Mouse (Mus musculus): ENCODE results near the gene Pmch.

Pmch gene

GRCm38 (mm10) chr10:88090772-88091171 is at the start of gene Pmch:
Gene Pmch (plus strand): TSS chr10:88091072.
- DNase-seq: no peak

DNA sequence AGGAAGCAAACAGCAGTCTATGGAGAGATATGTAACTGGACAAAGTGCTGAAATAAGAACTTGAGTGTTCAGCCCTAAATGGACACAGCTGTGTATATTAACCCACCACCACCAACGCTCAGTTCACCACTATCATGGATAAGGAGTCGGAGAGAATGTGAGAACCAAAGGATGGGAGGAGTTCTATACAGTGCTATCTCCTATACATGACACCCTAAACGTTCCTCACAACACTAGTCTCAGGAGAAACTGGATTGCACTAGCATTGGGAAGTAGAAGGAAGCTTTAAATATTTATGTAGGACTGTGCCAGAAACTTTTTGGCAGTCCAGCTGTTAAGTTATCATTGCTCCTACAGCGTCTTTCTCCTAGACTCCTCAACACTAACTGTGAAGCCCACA is 46.6 kb upstream of the Pmch start:
- no peak for DNase-seq

DNA sequence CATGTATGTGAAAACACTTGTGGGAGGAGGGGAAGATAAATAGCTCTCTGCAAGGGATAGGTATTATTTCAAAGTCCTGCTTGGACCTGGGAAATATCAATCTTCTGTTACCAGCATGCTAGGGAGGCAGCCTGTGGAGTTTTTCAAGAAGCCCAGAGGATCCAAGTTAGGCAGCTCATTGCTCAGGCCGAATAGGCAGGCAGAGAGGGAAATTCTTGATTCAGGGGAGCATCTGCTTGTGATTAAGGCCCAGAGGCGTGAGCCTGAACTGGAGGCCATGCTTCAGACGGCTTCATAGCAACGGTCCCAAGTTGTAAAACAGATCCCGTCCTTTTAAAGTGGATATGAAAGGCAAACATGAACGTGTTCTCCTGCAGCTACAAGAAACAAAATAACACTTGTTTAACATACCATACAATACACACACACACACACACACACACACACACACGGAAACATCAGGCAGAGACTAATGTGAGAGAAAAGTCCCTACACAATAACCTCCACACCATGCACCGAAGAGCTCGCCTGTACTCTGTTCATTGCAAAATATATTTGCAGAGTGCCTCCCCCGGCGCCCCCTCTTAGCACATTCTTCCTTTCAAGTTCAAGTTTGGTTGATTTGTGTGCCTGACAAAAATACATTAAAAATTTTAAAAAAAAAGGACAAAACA is 44.6 kb upstream of the Pmch start:
- DNase-seq: no peak

DNA sequence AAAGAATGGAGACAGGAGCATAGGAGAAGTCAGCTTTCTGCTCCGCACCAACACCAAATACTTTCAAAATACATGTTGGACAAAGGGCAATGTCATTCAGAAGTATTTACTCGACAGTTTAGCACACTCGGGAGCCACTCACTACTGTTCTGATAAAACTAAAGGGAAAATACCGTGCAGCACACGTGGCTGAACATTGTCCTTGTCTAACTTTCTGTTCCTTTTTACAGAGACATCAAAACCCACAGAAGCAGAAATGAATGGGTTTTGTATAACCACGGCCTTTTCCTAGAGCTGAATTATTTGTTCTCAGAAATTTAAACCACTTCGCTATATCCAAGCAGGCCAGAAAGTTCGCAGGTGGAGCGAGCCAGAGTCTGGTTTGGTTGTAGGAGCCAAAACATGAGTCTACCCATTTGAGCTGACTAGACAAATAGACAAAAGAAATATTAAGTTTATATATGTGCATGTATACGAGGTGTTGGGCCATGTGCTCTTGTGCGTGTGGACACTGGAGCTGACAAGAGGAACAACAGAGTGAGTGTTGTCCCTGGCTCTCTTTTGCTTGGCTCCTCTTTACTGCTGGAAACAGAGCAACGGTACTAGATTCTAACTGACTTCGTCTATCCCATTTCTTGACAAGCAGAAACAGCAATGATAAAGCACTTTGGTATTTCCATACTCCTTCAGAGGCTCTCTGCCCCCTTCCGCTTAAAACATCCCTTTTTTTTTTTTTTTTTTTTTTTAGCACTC is 36.5 kb upstream of the Pmch start:
- no peak for DNase-seq

DNA sequence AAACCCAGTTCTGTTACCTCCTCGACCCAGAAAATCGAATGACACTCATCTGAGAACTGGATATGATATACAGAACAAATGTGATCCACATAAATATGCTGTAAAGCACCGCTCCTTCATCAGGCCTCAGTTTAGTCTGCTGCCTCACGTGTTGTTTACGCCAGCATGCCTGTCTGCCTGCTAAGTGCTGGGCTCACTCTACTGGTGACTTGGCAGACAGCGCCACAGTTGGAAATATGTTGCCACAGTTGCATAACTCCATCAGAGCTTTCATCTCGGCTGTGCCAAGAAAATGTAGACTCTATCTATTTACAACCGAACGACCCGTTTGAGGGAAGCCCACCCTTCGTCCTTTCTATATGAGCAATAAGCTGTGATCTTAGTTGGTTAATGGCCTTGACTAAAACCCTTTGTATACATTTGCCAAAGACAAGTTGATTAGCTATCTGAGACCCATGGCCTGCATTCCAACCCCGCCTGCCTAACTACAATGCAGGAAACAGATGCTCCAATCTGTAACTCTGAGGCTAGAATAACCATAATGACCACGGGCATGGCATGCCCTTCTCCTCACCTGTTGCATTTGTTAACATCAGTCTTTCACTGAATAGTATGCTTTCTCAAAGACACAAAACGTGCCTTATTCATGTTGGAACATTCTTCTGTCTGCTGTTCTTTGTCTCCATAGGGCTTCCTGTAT is 33.8 kb upstream of the Pmch start:
- DNase-seq: peak; percentile 51 to 58

- DNase-seq: no peak
These were observed 27.4 kb upstream of the Pmch start for GRCm38 (mm10) chr10:88063436-88063835.

DNA sequence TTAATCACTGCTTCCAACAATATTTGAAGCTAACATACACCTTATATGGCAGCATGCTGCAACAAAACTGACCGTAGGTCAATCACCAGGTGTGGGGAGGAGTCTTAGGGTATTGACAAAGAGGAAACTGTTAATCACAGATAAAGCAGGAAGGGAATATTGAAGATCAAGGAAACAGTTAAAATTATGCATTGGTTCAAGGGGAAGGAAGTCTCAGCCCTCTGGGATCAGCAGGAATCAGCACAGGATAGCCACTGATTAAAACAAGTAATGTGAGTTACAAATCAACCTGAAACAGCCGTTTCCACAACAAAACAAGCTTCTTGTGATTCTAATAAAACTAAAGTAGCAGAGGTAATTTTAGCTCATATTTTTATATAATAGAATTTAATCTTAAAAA is 26.0 kb upstream of the Pmch start:
- DNase-seq: no peak

DNA sequence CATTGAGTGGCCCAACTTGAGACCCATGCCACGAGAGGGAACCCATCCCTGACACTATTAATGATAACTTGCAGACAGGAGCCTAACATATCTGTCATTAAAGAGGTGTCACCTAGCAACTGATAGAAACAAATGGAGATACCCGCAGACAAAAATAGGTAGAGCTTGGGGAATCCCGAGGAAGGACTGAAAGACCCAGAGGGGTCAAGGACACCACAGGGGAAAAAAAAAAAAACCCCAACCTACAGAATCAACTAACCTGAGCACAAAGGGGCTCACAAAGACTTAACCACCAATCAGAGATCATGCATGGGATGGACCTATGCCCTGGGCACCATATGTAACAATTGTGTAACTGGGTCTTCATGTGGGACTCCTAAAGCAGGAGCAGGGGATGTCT is 23.5 kb upstream of the Pmch start:
- no peak for DNase-seq

- no peak for DNase-seq
These were observed 15.3 kb downstream of the Pmch start for GRCm38 (mm10) chr10:88106169-88106568.

DNA sequence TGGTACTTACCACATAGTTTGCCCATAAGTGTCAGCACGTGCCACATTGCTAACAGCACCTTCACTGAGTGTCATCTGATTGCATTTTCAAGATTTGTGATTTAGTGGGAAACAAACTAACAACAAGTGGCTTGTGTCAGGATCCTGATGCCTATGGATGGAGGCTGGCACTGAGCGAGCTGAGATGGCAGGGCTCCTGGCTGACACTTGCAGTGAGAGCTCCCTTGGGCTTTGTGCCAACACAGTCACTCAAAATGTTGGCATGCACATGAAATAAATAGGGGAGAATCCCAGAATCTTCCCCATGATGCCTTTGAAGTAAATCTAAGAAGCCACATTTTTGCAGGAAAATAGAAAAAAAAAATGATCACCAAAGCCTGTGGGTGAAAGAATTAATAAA is 22.4 kb downstream of the Pmch start:
- DNase-seq: peak; percentile 44

- peak in 1 of 2 experiments; percentile 4 for DNase-seq
These were observed 28.8 kb downstream of the Pmch start for GRCm38 (mm10) chr10:88119721-88120120.

- no peak for DNase-seq
These were observed 44.8 kb downstream of the Pmch start for GRCm38 (mm10) chr10:88135630-88136029.
